ENCODE assay signal across 24 mouse cellular contexts in the genomic region with DNA sequence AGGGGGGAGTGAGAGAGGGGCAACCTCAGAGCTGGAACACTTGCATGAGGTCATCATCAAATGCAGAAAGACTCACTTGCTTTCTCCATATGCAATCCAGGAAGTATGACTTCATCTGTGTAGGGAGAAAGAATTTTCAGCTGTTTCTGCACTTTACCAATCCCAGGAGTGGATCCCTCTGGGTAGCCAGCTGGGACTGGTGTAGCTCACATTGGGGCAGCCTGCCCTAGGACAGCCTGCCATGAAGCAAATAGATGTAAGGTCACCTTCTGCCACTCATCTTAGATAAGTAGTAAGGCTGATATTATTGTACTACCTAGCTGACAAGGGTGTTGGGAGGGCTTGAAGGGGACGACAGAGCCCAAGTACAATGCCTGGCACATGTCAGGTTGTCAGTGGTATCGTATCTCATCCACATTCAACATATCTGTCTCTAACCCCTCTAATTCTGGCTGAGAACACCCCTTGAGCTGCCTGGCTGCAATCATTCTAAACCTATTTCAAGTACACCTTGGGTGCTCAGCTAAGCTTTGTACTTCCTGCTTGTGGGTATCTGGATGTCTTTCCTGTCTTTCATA. TPM values are rescaled to one million over a fixed set of nuclear protein-coding genes. Genes with fewer than 3 reads are reported as not detected.
DNase-seq lines count a peak whose midpoint lies in the region; ATAC-seq lines count a peak whose summit lies in the region.
"Had no signal": no experiment of that assay in that cellular context is flagged by ENCODE, and none has a peak within 500 bp of the region (broad histone marks: within the 10 kb centered on the region; RNA-seq: fewer than 3 reads in every experiment).

No protein-coding gene starts in this region.

- H3K9ac ChIP-seq in embryonic facial prominence, embryonic 12.5 days, result no peak overlapping the region
- H3K9ac ChIP-seq in heart, embryonic 12.5 days, result no peak overlapping the region
- no peak overlapping the region for H3K9ac ChIP-seq in heart, embryonic 14.5 days (ENCODE audit: low read length)
- no peak overlapping the region for H3K9ac ChIP-seq in heart, embryonic 16.5 days (ENCODE audit: low read length)
- H3K9ac ChIP-seq: forebrain, embryonic 13.5 days; forebrain, embryonic 15.5 days had no signal

- H3K4me3 ChIP-seq in embryonic facial prominence, embryonic 12.5 days, result no peak overlapping the region
- no peak overlapping the region for H3K4me3 ChIP-seq in embryonic facial prominence, embryonic 10.5 days
- no peak overlapping the region for H3K4me3 ChIP-seq in heart, embryonic 12.5 days
- H3K4me3 ChIP-seq in heart, embryonic 14.5 days (ENCODE audit: control insufficient read depth in 1 of 2, insufficient read depth in 1 of 2, low read depth in 1 of 2, low read length in 2 of 2), result no peak overlapping the region
- H3K4me3 ChIP-seq in heart, embryonic 16.5 days (ENCODE audit: low read length), result no peak overlapping the region
- H3K4me3 ChIP-seq: forebrain, embryonic 13.5 days; forebrain, embryonic 15.5 days had no signal

- no peak overlapping the region for H3K27ac ChIP-seq in embryonic facial prominence, embryonic 12.5 days
- H3K27ac ChIP-seq in embryonic facial prominence, embryonic 10.5 days (replicated peaks), result no peak overlapping the region
- peak overlapping the region; percentile 68; the same call in 1 of the 2 replicates for H3K27ac ChIP-seq in heart, embryonic 12.5 days (ENCODE audit: poor library complexity, severe bottlenecking)
- peak overlapping the region; percentile 55 to 67; a peak in 3 of 4 replicates for H3K27ac ChIP-seq in heart, embryonic 14.5 days (replicated peaks in 1 of 2; ENCODE audit: control insufficient read depth in 1 of 2, insufficient read depth in 1 of 2, low read depth in 2 of 2, low read length in 2 of 2)
- no peak overlapping the region; the same call in 1 of the 2 replicates for H3K27ac ChIP-seq in heart, embryonic 16.5 days (ENCODE audit: low read length)
- H3K27ac ChIP-seq: forebrain, embryonic 13.5 days; forebrain, embryonic 15.5 days had no signal

- no peaks in the 10 kb centered on the region for H3K9me3 ChIP-seq in embryonic facial prominence, embryonic 12.5 days
- H3K9me3 ChIP-seq in embryonic facial prominence, embryonic 10.5 days, result 0 out of 2 replicates have a peak, but pooled peaks cover 4% of the 10 kb centered on the region
- H3K9me3 ChIP-seq in heart, embryonic 12.5 days (replicated peaks), result peaks cover 4% of the 10 kb centered on the region; the same call in 1 of the 2 replicates
- 0 out of 2 replicates have a peak, but pooled peaks cover 4% of the 10 kb centered on the region for H3K9me3 ChIP-seq in heart, embryonic 14.5 days (ENCODE audit: control insufficient read depth, low read length)
- no peaks in the 10 kb centered on the region; the same call in 1 of the 2 replicates for H3K9me3 ChIP-seq in heart, embryonic 16.5 days (replicated peaks; ENCODE audit: control insufficient read depth, low read length)
- H3K9me3 ChIP-seq: forebrain, embryonic 13.5 days; forebrain, embryonic 15.5 days; G1E had no signal

- intact Hi-C loops in heart, postnatal 25 days (cut with DNase I), result no loop called here
- intact Hi-C loops in heart, postnatal 14 days (cut with DNase I), result no loop called here

- peak; percentile 22; the same call in 1 of the 2 replicates for ATAC-seq in embryonic facial prominence, embryonic 12.5 days (ENCODE audit: insufficient number of reproducible peaks, insufficient read depth, low FRiP score, low TSS enrichment)
- ATAC-seq in heart, embryonic 12.5 days (ENCODE audit: insufficient number of reproducible peaks, low FRiP score), result peak; percentile 33; the same call in 1 of the 2 replicates
- peak; percentile 72 for ATAC-seq in heart, embryonic 14.5 days (ENCODE audit: insufficient number of reproducible peaks, insufficient read depth, low FRiP score, low read depth)
- peak; percentile 60; the same call in 1 of the 2 replicates for ATAC-seq in heart, embryonic 16.5 days (replicated peaks; ENCODE audit: extremely low read depth, insufficient read depth, low FRiP score)
- ATAC-seq: activated CD4-positive, CD25-positive, alpha-beta regulatory T cell, adult 4 months; CD4-positive, CD25-positive, alpha-beta regulatory T cell, adult 4 months; forebrain, embryonic 13.5 days; forebrain, embryonic 15.5 days; Patski had no signal

- WGBS in embryonic facial prominence, embryonic 12.5 days, result 90% methylated on average over 2 of the region's 2 CpGs
- 90% methylated on average over 2 of the region's 2 CpGs for WGBS in embryonic facial prominence, embryonic 10.5 days
- WGBS in heart, embryonic 12.5 days, result 31% methylated on average over 2 of the region's 2 CpGs
- WGBS in heart, embryonic 14.5 days, result 12% methylated on average over 2 of the region's 2 CpGs
- 46% methylated on average over 2 of the region's 2 CpGs for WGBS in heart, embryonic 16.5 days

- no peaks in the 10 kb centered on the region for H3K27me3 ChIP-seq in embryonic facial prominence, embryonic 12.5 days
- H3K27me3 ChIP-seq in embryonic facial prominence, embryonic 10.5 days (replicated peaks; ENCODE audit: low read depth, poor library complexity, severe bottlenecking), result no peaks in the 10 kb centered on the region
- no peaks in the 10 kb centered on the region for H3K27me3 ChIP-seq in heart, embryonic 12.5 days (replicated peaks)
- H3K27me3 ChIP-seq in heart, embryonic 14.5 days (ENCODE audit: control insufficient read depth, insufficient read depth, low read length), result no peaks in the 10 kb centered on the region
- no peaks in the 10 kb centered on the region for H3K27me3 ChIP-seq in heart, embryonic 16.5 days (ENCODE audit: control insufficient read depth, insufficient read depth, low read length)
- H3K27me3 ChIP-seq: CH12.LX; forebrain, embryonic 13.5 days; forebrain, embryonic 15.5 days; Patski had no signal

- no peak for DNase-seq in embryonic facial prominence, embryonic 10.5 days (ENCODE audit: low spot score)
- DNase-seq in heart, adult 8-10 months (ENCODE audit: low spot score), result no peak
- no peak for DNase-seq in heart, postnatal 25 days (ENCODE audit: low spot score)
- no peak for DNase-seq in heart, postnatal 14 days
- DNase-seq: adrenal gland, adult 8-10 months; adrenal gland, postnatal 14 days; adrenal gland, postnatal 36 days; B cell, adult 2 months; cerebellum, adult 11-12 months; cerebellum, adult 2 months; cerebellum, adult 9-10 months; cerebellum, postnatal 10 days; cerebellum, postnatal 25 days had no signal

- no peaks in the 10 kb centered on the region for H3K36me3 ChIP-seq in embryonic facial prominence, embryonic 12.5 days
- peaks cover 17% of the 10 kb centered on the region for H3K36me3 ChIP-seq in embryonic facial prominence, embryonic 10.5 days (replicated peaks)
- peaks cover 3% of the 10 kb centered on the region; the same call in 1 of the 2 replicates for H3K36me3 ChIP-seq in heart, embryonic 12.5 days
- H3K36me3 ChIP-seq in heart, embryonic 14.5 days (ENCODE audit: control insufficient read depth, insufficient read depth, low read length), result no peaks in the 10 kb centered on the region
- peaks cover 3% of the 10 kb centered on the region; the same call in 1 of the 2 replicates for H3K36me3 ChIP-seq in heart, embryonic 16.5 days (ENCODE audit: control insufficient read depth, insufficient read depth)
- H3K36me3 ChIP-seq: forebrain, embryonic 15.5 days; G1E had no signal

- H3K4me1 ChIP-seq in embryonic facial prominence, embryonic 12.5 days, result no peaks in the 10 kb centered on the region
- H3K4me1 ChIP-seq in embryonic facial prominence, embryonic 10.5 days, result no peaks in the 10 kb centered on the region
- H3K4me1 ChIP-seq in heart, embryonic 12.5 days (replicated peaks), result peaks cover 16% of the 10 kb centered on the region
- H3K4me1 ChIP-seq in heart, embryonic 14.5 days (ENCODE audit: control insufficient read depth in 2 of 2, insufficient read depth in 2 of 2, low read length in 2 of 2), result peaks cover 2 to 11% of the 10 kb centered on the region in 2 experiments; a peak in 1 of 4 replicates
- H3K4me1 ChIP-seq in heart, embryonic 16.5 days (ENCODE audit: control insufficient read depth, insufficient read depth, low read length), result peaks cover 4% of the 10 kb centered on the region; the same call in 1 of the 2 replicates
- H3K4me1 ChIP-seq: forebrain, embryonic 13.5 days; forebrain, embryonic 15.5 days had no signal

- no peak overlapping the region for H3K4me2 ChIP-seq in embryonic facial prominence, embryonic 12.5 days (replicated peaks)
- H3K4me2 ChIP-seq in heart, embryonic 12.5 days, result no peak overlapping the region
- H3K4me2 ChIP-seq in heart, embryonic 14.5 days (ENCODE audit: low read length), result no peak overlapping the region
- H3K4me2 ChIP-seq in heart, embryonic 16.5 days (ENCODE audit: low read depth, low read length), result no peak overlapping the region
- H3K4me2 ChIP-seq: forebrain, embryonic 13.5 days; forebrain, embryonic 15.5 days had no signal

RNA-seq across cellular contexts. Expression of gene Grb10, which starts 51.4 kb away (rescaled TPM):
- 584 and 638 TPM in 2 replicates for polyA plus RNA-seq in embryonic facial prominence, embryonic 12.5 days (2016; fragmentation: Nextera tagmentation; extraction: Ambion mirVana)
- 637 and 676 TPM in 2 replicates for polyA plus RNA-seq in embryonic facial prominence, embryonic 10.5 days (2016; fragmentation: Nextera tagmentation; extraction: Ambion mirVana)
- 817 and 830 TPM in 2 replicates for polyA plus RNA-seq in heart, embryonic 12.5 days (2016; fragmentation: Nextera tagmentation; extraction: Ambion mirVana)
- total RNA-seq in heart, adult 8-10 months (2022), result 10 to 100 TPM; 47.8 to 83.5 (median 60.5) TPM
- polyA plus RNA-seq in heart, embryonic 14.5 days (2014; fragmentation: Nextera tagmentation; extraction: Ambion mirVana), result 272 and 330 TPM in 2 replicates
- 100 to 1,000 TPM; 103 to 108 TPM for total RNA-seq in heart, postnatal 25 days (2021)
- 496 and 553 TPM in 2 replicates for polyA plus RNA-seq in heart, embryonic 16.5 days (2015; fragmentation: Nextera tagmentation; extraction: Ambion mirVana)
- total RNA-seq in heart, postnatal 14 days (2021), result 100 to 1,000 TPM; 138 to 163 TPM
- polyA plus RNA-seq: activated CD4-positive, CD25-positive, alpha-beta regulatory T cell, adult 4 months; G1E had no signal

Comparison
In these comparisons a context has a peak if more than half of its experiments do, and no peak if none do; other contexts are left out.
1. H3K27ac ChIP-seq: peak in heart, embryonic 12.5 days (single experiment) and heart, embryonic 14.5 days (2 of 2); none in embryonic facial prominence, embryonic 12.5 days (single experiment), embryonic facial prominence, embryonic 10.5 days (single experiment) and heart, embryonic 16.5 days (single experiment).
2. ATAC-seq: peak in every context shown above with its lines; median percentile 72 in heart, embryonic 14.5 days; 60 in heart, embryonic 16.5 days; 33 in heart, embryonic 12.5 days; 22 in embryonic facial prominence, embryonic 12.5 days.